In the genomic region with DNA sequence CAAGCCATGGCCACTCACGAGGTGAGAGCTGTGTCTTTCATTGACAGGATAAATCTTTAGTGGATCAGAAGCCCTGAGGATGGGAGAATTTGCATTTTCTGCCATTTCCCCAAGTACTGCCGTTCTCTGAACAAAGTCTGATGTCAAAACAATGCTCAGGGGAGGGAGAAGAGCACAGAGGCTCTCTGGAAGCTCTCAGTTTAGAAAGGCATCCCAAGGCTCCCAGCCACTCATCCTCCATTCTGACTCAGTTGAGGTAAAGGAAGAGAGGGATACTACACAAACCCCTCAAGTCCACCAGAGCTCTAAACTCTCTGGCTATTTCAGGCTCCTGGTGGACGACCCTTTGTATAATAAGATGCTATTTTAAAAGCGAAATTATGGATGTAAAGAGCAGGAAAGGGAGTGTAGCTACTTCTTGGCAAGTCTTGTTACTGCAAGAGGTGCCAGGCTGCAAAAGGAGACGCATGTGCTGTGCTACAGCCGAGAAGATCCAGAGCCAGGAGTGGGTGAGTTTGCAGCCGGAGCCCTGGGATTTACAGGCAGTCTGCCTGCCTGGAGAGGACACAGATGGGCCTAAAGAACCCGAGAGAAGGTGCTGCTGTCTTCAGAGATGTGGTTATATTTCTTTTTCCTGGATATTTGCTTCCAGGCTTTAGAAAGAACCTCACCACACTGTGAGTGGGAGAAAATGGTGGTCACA, we compare ENCODE assay signal across 14 mouse cellular contexts. TPM values are rescaled to one million over a fixed set of nuclear protein-coding genes. Genes with fewer than 3 reads are reported as not detected.
A peak's percentile ranks its signal among the peaks of the same experiment; 100 is the strongest.
DNase-seq lines count a peak whose midpoint lies in the region; ATAC-seq and TF ChIP-seq lines count a peak whose summit lies in the region.
"Had no signal": no experiment of that assay in that cellular context is flagged by ENCODE, and none has a peak within 500 bp of the region (broad histone marks: within the 10 kb centered on the region; RNA-seq: fewer than 3 reads in every experiment).

No protein-coding gene starts in this region.

- intact Hi-C loops in left cerebral cortex, postnatal 10 days (cut with DNase I): loop anchor here (5.0 kb wide), 1 partner anchor 51 kb away; no protein-coding TSS in a partner anchor

- no peaks in the 10 kb centered on the region for H3K36me3 ChIP-seq in forebrain, embryonic 15.5 days
- no peaks in the 10 kb centered on the region for H3K36me3 ChIP-seq in forebrain, embryonic 12.5 days (replicated peaks)
- H3K36me3 ChIP-seq: hindbrain, embryonic 15.5 days had no signal

- peak; percentile 69 to 88 for DNase-seq in frontal cortex, postnatal 36 days (ENCODE audit: low spot score in 2 of 2)
- peak; percentile 45 to 75 for DNase-seq in left cerebral cortex, postnatal 10 days (ENCODE audit: extremely low spot score in 1 of 2, low spot score in 2 of 2)
- peak; percentile 35 for DNase-seq in right cerebral cortex, postnatal 4 days
- no peak for DNase-seq in cerebellum, adult 2 months
- no peak for DNase-seq in heart, adult 9 months (ENCODE audit: low spot score in 2 of 2)
- no peak for DNase-seq in neural tube, embryonic 10.5 days (ENCODE audit: extremely low spot score, low spot score)
- DNase-seq: cerebellum, adult 9-10 months; kidney, adult 2 months; thymus, postnatal 36 days had no signal

- TF ChIP-seq POLR2A in cerebellum, adult 2 months (IDR thresholded peaks at IDR 0.05; ENCODE audit: borderline replicate concordance, insufficient read depth, low read length): no peak

- no peak for TF ChIP-seq CTCF in cerebellum, adult 2 months (IDR thresholded peaks at IDR 0.05; ENCODE audit: borderline replicate concordance, insufficient read depth, low read depth, low read length)

- 48% methylated on average over 8 of the region's 8 CpGs for WGBS in forebrain, embryonic 15.5 days
- 67% methylated on average over 8 of the region's 8 CpGs for WGBS in forebrain, embryonic 12.5 days
- 65% methylated on average over 8 of the region's 8 CpGs for WGBS in cerebellum, adult 2 months

- peak overlapping the region; percentile 73 for H3K27ac ChIP-seq in forebrain, embryonic 15.5 days (replicated peaks)
- no peak overlapping the region for H3K27ac ChIP-seq in forebrain, embryonic 12.5 days
- no peak overlapping the region for H3K27ac ChIP-seq in cerebellum, adult 2 months (ENCODE audit: insufficient read depth, low read length)
- H3K27ac ChIP-seq: hindbrain, embryonic 15.5 days had no signal

- H3K9ac ChIP-seq in forebrain, embryonic 15.5 days (replicated peaks): no peak overlapping the region
- H3K9ac ChIP-seq in forebrain, embryonic 12.5 days: no peak overlapping the region
- H3K9ac ChIP-seq: hindbrain, embryonic 15.5 days had no signal

- no peak overlapping the region for H3K4me3 ChIP-seq in forebrain, embryonic 15.5 days
- no peak overlapping the region for H3K4me3 ChIP-seq in forebrain, embryonic 12.5 days (replicated peaks)
- H3K4me3 ChIP-seq in cerebellum, adult 2 months (replicated peaks; ENCODE audit: insufficient read depth, low read depth, low read length): no peak overlapping the region
- H3K4me3 ChIP-seq: hindbrain, embryonic 15.5 days had no signal

- no peak overlapping the region for H3K4me2 ChIP-seq in forebrain, embryonic 15.5 days (replicated peaks)
- H3K4me2 ChIP-seq in forebrain, embryonic 12.5 days: no peak overlapping the region
- H3K4me2 ChIP-seq: hindbrain, embryonic 15.5 days; liver, embryonic 11.5 days had no signal

- ATAC-seq in forebrain, embryonic 15.5 days (replicated peaks): no peak
- no peak for ATAC-seq in forebrain, embryonic 12.5 days (ENCODE audit: low FRiP score)
- ATAC-seq: Patski had no signal

- peaks cover 24% of the 10 kb centered on the region for H3K4me1 ChIP-seq in forebrain, embryonic 15.5 days
- no peaks in the 10 kb centered on the region for H3K4me1 ChIP-seq in forebrain, embryonic 12.5 days
- peaks cover 10% of the 10 kb centered on the region for H3K4me1 ChIP-seq in cerebellum, adult 2 months (ENCODE audit: control insufficient read depth, insufficient read depth, low read length)
- H3K4me1 ChIP-seq: hindbrain, embryonic 15.5 days had no signal

- no peaks in the 10 kb centered on the region for H3K9me3 ChIP-seq in forebrain, embryonic 15.5 days
- no peaks in the 10 kb centered on the region for H3K9me3 ChIP-seq in forebrain, embryonic 12.5 days
- H3K9me3 ChIP-seq: hindbrain, embryonic 15.5 days had no signal

- H3K27me3 ChIP-seq in forebrain, embryonic 15.5 days: no peaks in the 10 kb centered on the region
- H3K27me3 ChIP-seq in forebrain, embryonic 12.5 days: 0 out of 2 replicates have a peak, but pooled peaks cover 4% of the 10 kb centered on the region
- H3K27me3 ChIP-seq in cerebellum, adult 2 months (ENCODE audit: control insufficient read depth, insufficient read depth, low read length): no peaks in the 10 kb centered on the region
- H3K27me3 ChIP-seq: hindbrain, embryonic 15.5 days had no signal

RNA-seq across cellular contexts. Expression of a gene that starts 11.1 kb away (rescaled TPM):
- polyA plus RNA-seq in forebrain, embryonic 15.5 days (2015; fragmentation: Nextera tagmentation; extraction: Ambion mirVana): 30.0 and 35.0 TPM in 2 replicates
- 7.3 and 13.5 TPM in 2 replicates for polyA plus RNA-seq in forebrain, embryonic 12.5 days (2016; fragmentation: Nextera tagmentation; extraction: Ambion mirVana)
- 100 to 1,000 TPM; 377 to 421 TPM for total RNA-seq in left cerebral cortex, postnatal 10 days (2021)
- polyA plus RNA-seq in cerebellum, adult 2 months (2012; rRNA removed): 162 and 188 TPM in 2 replicates
- polyA plus RNA-seq: Patski had no signal

Comparison
In these comparisons a context has a peak if more than half of its experiments do, and no peak if none do; other contexts are left out.
1. DNase-seq: peak in frontal cortex, postnatal 36 days (2 of 2), left cerebral cortex, postnatal 10 days (2 of 2) and right cerebral cortex, postnatal 4 days (single experiment); none in cerebellum, adult 2 months (0 of 2), heart, adult 9 months (0 of 2) and neural tube, embryonic 10.5 days (single experiment).